Mouse (Mus musculus) myocyte (in vitro differentiated cells): ENCODE data around the gene Srsf9. TPM values are rescaled to one million over a fixed set of nuclear protein-coding genes. Genes with fewer than 3 reads are reported as not detected.

Experiments used
- H3K27me3 ChIP-seq: one replicate; pipeline ENCODE4 v1.6.1; 2011; ENCODE audit not compliant: control insufficient read depth, insufficient read depth, insufficient read length
- H3K36me3 ChIP-seq: one replicate; pipeline ENCODE4 v1.6.1; 2011; ENCODE audit not compliant: control insufficient read depth, insufficient read depth
- H3K4me2 ChIP-seq: one replicate; pipeline ENCODE4 v1.6.1; 2011; ENCODE audit warnings: low read depth, control low read depth
- H3K4me3 ChIP-seq: one replicate; pipeline ENCODE4 v1.5.1; 2011; ENCODE audit warnings: mild to moderate bottlenecking, control low read depth, moderate library complexity
- H3K79me2 ChIP-seq: one replicate; pipeline ENCODE4 v1.6.1; 2011; ENCODE audit not compliant: control insufficient read depth, insufficient read depth
- H3ac ChIP-seq: one replicate; pipeline ENCODE4 v1.6.1; 2011; ENCODE audit not compliant: control insufficient read depth, insufficient read length
- CEBPB ChIP-seq: IDR thresholded peaks from 2 replicates; pipeline ENCODE4 v1.6.1; 2011; ENCODE audit warnings: mild to moderate bottlenecking, moderate library complexity; ENCODE audit not compliant: poor library complexity, insufficient read depth, severe bottlenecking
- E2F4 ChIP-seq: IDR thresholded peaks from one replicate; pipeline ENCODE4 v1.6.1; 2011; ENCODE audit warnings: mild to moderate bottlenecking, control low read depth, moderate library complexity; ENCODE audit not compliant: insufficient read depth
- MAX ChIP-seq: IDR thresholded peaks from one replicate; pipeline ENCODE4 v1.6.1; 2011; ENCODE audit warnings: low read depth, mild to moderate bottlenecking, control low read depth
- MYOD1 ChIP-seq, 3 experiments: IDR thresholded peaks; one replicate each; pipeline ENCODE4 v1.6.1; 2011; ENCODE audit warnings: control low read depth in 2 of 3, low read depth in 2 of 3, mild to moderate bottlenecking in 2 of 3, moderate library complexity in 1 of 3; ENCODE audit not compliant: insufficient read length in 2 of 3, control insufficient read depth in 1 of 3
- MYOG ChIP-seq, 3 experiments: IDR thresholded peaks; one replicate each; pipeline ENCODE4 v1.6.1; 2011; ENCODE audit warnings: control low read depth in 2 of 3, low read depth in 2 of 3, mild to moderate bottlenecking in 2 of 3; ENCODE audit not compliant: insufficient read length in 2 of 3, control insufficient read depth in 1 of 3, insufficient read depth in 1 of 3
- POLR2A ChIP-seq: IDR thresholded peaks from one replicate; pipeline ENCODE4 v1.6.1; 2011; ENCODE audit warnings: low read depth, mild to moderate bottlenecking, control low read depth, moderate library complexity; ENCODE audit not compliant: insufficient read length
- POLR2AphosphoS2 ChIP-seq: IDR thresholded peaks from one replicate; pipeline ENCODE4 v1.6.1; 2011; ENCODE audit warnings: low read depth, control low read depth; ENCODE audit not compliant: insufficient read length
- REST ChIP-seq: IDR thresholded peaks from one replicate; pipeline ENCODE4 v1.6.1; 2011; ENCODE audit warnings: mild to moderate bottlenecking, control low read depth, moderate library complexity; ENCODE audit not compliant: insufficient read depth, insufficient read length
- SRF ChIP-seq: IDR thresholded peaks from one replicate; pipeline ENCODE4 v1.6.1; 2011; ENCODE audit warnings: low read depth; ENCODE audit not compliant: control insufficient read depth, insufficient read length
- TCF12 ChIP-seq: IDR thresholded peaks from one replicate; pipeline ENCODE4 v1.6.1; 2011; ENCODE audit warnings: mild to moderate bottlenecking, control low read depth; ENCODE audit not compliant: poor library complexity, insufficient read depth, severe bottlenecking
- TCF3 ChIP-seq: IDR thresholded peaks from one replicate; pipeline ENCODE4 v1.6.1; 2011; ENCODE audit warnings: low read depth, control low read depth; ENCODE audit not compliant: insufficient read length
- USF1 ChIP-seq: IDR thresholded peaks from one replicate; pipeline ENCODE4 v1.6.1; 2011; ENCODE audit warnings: low read depth, mild to moderate bottlenecking, control low read depth, moderate library complexity
- polyA plus RNA-seq: library from polyadenylated mRNA; unstranded; fragments of >200 nt; fragmentation: generic; extraction: Trizol; gene quantifications from one replicate; pipeline ENCODE4 v1.2.1, GENCODE M21; 2012; ENCODE audit warnings: missing spikeins

The Srsf9 gene
- polyA plus RNA-seq, 1 experiment, result 52.0 TPM

GRCm38 (mm10) chr5:115341314-115342165, 14.6 kb downstream of the Srsf9 start:
- H3K36me3 ChIP-seq, result peaks cover 18% of the 10 kb centered on the region
- H3ac ChIP-seq, result peak overlapping the region; percentile 99
- no peaks in the 10 kb centered on the region for H3K27me3 ChIP-seq
- TF ChIP-seq POLR2AphosphoS2, result no peak
- TF ChIP-seq POLR2A, result no peak
- TF ChIP-seq TCF3, result no peak
- no peak for TF ChIP-seq E2F4
- TF ChIP-seq REST, result no peak
- no peak for TF ChIP-seq MYOD1 (IDR thresholded peaks at IDR 0.05; ENCODE audit: control insufficient read depth in 1 of 3, insufficient read length in 2 of 3, low read depth in 2 of 3)
- no peak for TF ChIP-seq MYOG (IDR thresholded peaks at IDR 0.05; ENCODE audit: control insufficient read depth in 1 of 3, insufficient read depth in 1 of 3, insufficient read length in 2 of 3, low read depth in 2 of 3)
- no peak for TF ChIP-seq USF1
- TF ChIP-seq TCF12, result no peak
- no peak for TF ChIP-seq MAX
- TF ChIP-seq CEBPB, result no peak
- no peak for TF ChIP-seq SRF
- H3K4me2 ChIP-seq, result peak overlapping the region; percentile 84
- peak overlapping the region; percentile 91 for H3K4me3 ChIP-seq
- H3K79me2 ChIP-seq, result peaks cover 35% of the 10 kb centered on the region

GRCm38 (mm10) chr5:115347564-115347963, 20.6 kb downstream of the Srsf9 start:
- Histone ChIP-seq H3K4me2 (peak overlapping the region; percentile 92), H3K4me3 (peak overlapping the region; percentile 80), H3K27me3 (peaks cover 4% of the 10 kb centered on the region), H3K36me3 (peaks cover 18% of the 10 kb centered on the region), H3K79me2 (peaks cover 37% of the 10 kb centered on the region), H3ac (no peak overlapping the region)
- TF ChIP-seq POLR2A (no peak), MAX (no peak), E2F4 (no peak), TCF3 (no peak), SRF (no peak), CEBPB (no peak), POLR2AphosphoS2 (no peak), MYOD1 (IDR thresholded peaks at IDR 0.05; ENCODE audit: control insufficient read depth in 1 of 3, insufficient read length in 2 of 3, low read depth in 2 of 3) (no peak), USF1 (no peak), TCF12 (no peak)

GRCm38 (mm10) chr5:115348546-115349224, 21.7 kb downstream of the Srsf9 start, which contains the start of gene Cox6a1:
Gene Cox6a1 (minus strand): TSS chr5:115348981.
- Histone ChIP-seq H3K4me2 (peak within 1 kb of the TSS; percentile 92), H3ac (peak within 1 kb of the TSS; percentile 95), H3K79me2 (peaks cover 37% of the 10 kb centered on the region), H3K27me3 (peaks cover 4% of the 10 kb centered on the region), H3K36me3 (peaks cover 18% of the 10 kb centered on the region), H3K4me3 (peak within 1 kb of the TSS; percentile 80)
- TF ChIP-seq POLR2AphosphoS2, result peak; percentile 91
- no peak for TF ChIP-seq CEBPB
- TF ChIP-seq E2F4, result no peak
- TF ChIP-seq MAX, result no peak
- no peak for TF ChIP-seq MYOG (IDR thresholded peaks at IDR 0.05; ENCODE audit: control insufficient read depth in 1 of 3, insufficient read depth in 1 of 3, insufficient read length in 2 of 3, low read depth in 2 of 3)
- no peak for TF ChIP-seq USF1
- no peak for TF ChIP-seq TCF3
- TF ChIP-seq TCF12, result no peak
- TF ChIP-seq POLR2A, result peak; percentile 89
- peak; percentile 27 for TF ChIP-seq SRF
- TF ChIP-seq REST, result no peak
- no peak for TF ChIP-seq MYOD1 (IDR thresholded peaks at IDR 0.05; ENCODE audit: control insufficient read depth in 1 of 3, insufficient read length in 2 of 3, low read depth in 2 of 3)

GRCm38 (mm10) chr5:115349225-115349555, 22.2 kb downstream of the Srsf9 start:
- H3K4me3 ChIP-seq, result peak overlapping the region; percentile 80
- H3K36me3 ChIP-seq, result peaks cover 16% of the 10 kb centered on the region
- TF ChIP-seq TCF12, result no peak
- no peak for TF ChIP-seq MYOD1 (IDR thresholded peaks at IDR 0.05; ENCODE audit: control insufficient read depth in 1 of 3, insufficient read length in 2 of 3, low read depth in 2 of 3)
- TF ChIP-seq REST, result no peak
- no peak for TF ChIP-seq SRF
- TF ChIP-seq POLR2A, result no peak
- TF ChIP-seq TCF3, result no peak
- TF ChIP-seq CEBPB, result no peak
- TF ChIP-seq MYOG (IDR thresholded peaks at IDR 0.05; ENCODE audit: control insufficient read depth in 1 of 3, insufficient read depth in 1 of 3, insufficient read length in 2 of 3, low read depth in 2 of 3), result no peak
- TF ChIP-seq E2F4, result no peak
- no peak for TF ChIP-seq POLR2AphosphoS2
- TF ChIP-seq USF1, result no peak
- TF ChIP-seq MAX, result no peak
- H3ac ChIP-seq, result peak overlapping the region; percentile 95
- peaks cover 37% of the 10 kb centered on the region for H3K79me2 ChIP-seq
- peak overlapping the region; percentile 77 for H3K4me2 ChIP-seq
- H3K27me3 ChIP-seq, result peaks cover 4% of the 10 kb centered on the region
